Mouse (Mus musculus) left cerebral cortex, postnatal 36 days (tissue): ENCODE results near the gene Hjurp. TPM values are rescaled to one million over a fixed set of nuclear protein-coding genes. Genes with fewer than 3 reads are reported as not detected.
"Not testable (repeated sequence)": the region's sequence is repeated elsewhere in the genome, so short reads cannot be mapped to it uniquely, and the experiment has no call there.

Source experiments
- DNase-seq, 2 experiments: peaks; one replicate each; pipeline ENCODE4 v3.0.0; 2021 to 2022; ENCODE audit warnings: low spot score in 2 of 2, mixed read lengths in 1 of 2
- intact Hi-C: fragments of 180-260 bp; cut with DNase I; formaldehyde crosslinking; loops from one replicate; pipeline ENCODE4 v1.15.1; 2025
- total RNA-seq, 2 experiments: library from RNA; stranded (reverse); gene quantifications; 2 replicates each; pipeline ENCODE4 v1.2.3; 2021

The Hjurp gene
- total RNA-seq, 2 experiments from 2014 or later: 33.0 to 38.9 TPM

DNA sequence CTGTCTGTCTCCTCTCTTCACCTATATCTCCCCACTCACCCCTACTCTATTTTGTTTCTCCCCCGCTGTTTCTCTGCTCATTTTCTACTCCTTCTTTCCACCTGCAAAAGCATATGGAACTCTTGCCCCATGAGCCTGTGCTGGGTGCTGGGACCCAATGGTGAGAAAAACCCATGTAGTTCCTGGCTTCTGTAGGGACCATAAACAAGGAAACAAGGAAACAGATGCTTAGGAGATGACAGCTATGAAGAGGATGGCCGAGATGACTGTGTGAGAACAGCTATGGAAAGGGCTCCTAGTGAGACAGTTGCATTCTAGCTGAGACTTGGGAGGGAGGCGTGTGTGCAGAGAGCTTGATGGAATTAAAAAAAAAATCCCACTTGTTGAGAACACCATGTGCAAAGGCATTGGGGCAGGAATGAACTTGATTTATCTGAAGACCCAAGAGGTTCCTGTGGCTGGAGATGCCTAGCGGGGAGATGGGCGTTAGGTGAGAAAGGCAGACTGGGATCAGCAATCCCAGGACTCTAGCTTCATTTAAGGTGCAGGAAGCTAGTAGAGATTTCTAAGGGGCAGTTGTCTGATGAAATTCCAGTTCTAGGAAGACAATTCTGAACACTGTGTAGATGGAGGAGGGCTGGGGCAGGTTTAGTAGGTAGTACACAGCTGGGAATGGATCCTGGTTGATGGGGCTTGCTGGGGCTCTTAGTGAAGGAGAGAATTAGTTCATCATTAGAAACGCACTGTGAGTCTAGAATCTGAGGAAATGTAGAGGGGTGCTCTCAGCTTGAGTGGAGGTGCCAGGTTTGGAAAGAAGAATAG is 46.2 kb downstream of the Hjurp start:
- no peak for DNase-seq
- intact Hi-C loops: no loop called here

GRCm38 (mm10) chr1:88230421-88230820 is 47.0 kb downstream of the Hjurp start:
- no peak for DNase-seq
- intact Hi-C loops: no loop called here

DNA sequence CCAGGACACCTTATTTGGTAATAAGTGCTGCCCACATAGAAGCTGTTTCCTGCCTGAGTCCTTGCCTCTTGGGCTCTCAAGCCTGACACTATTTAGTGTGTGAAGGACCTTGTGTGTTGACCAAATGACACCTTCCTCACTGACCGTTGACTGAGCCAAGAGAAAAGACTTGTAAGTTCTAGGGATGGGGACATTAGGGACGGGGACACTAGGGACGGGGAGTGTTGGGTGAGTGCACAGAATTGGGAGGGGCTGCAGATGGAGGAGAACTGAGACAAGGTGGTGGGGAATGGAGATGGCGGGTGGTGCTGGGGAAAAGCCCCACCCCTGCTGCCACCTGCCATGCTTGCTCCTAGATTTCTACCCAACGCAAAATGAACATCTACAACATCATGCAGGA is 47.4 kb downstream of the Hjurp start:
- no peak for DNase-seq
- intact Hi-C loops: no loop called here

DNA sequence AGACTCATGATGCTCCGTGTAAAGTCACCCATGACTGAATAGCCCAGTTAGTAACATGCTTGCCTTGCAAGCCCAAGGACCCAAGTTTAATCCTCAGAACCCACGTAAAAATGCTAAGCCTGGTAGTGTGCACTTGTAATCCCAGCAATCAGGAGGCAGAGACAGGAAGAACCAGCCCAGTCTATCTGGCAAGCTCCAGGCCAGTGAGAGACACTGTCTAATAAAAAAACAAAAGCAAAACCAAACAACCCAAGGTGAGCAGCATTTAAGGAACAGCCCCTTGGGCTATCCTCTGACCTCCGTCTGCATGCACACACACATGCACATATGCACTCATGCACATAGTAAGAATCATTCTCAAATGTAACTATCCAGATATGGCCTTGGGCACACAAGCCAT is 47.9 kb downstream of the Hjurp start:
- intact Hi-C loops: no loop called here
- DNase-seq: no peak

- no peak for DNase-seq
- intact Hi-C loops: no loop called here
These were observed 49.3 kb downstream of the Hjurp start for GRCm38 (mm10) chr1:88228121-88228520.

DNA sequence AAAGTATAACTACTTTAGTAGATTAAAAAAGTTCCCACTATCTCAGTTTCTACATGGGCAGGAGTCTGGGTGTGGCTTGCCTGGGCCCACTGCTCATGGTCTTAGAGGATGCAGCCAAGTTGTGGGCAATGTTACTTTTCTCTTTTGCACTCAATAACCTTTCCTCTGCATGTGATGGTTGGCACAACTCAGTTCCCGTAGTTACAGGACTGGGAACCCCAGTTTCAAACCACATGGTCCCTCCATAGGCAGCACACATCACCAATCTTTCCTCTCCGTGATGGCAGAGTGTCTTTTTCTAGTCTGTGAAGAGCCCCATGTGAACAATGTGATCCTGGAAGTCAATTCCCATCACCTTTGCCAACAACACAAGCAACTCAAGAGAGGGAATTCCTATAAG is 50.0 kb downstream of the Hjurp start:
- no peak for DNase-seq
- intact Hi-C loops: no loop called here

GRCm38 (mm10) chr1:88226670-88227379 is 50.6 kb downstream of the Hjurp start, which contains the start of gene Mroh2a:
TSS of gene Mroh2a (plus strand) at chr1:88226986.
- no peak for DNase-seq
- intact Hi-C loops: no loop called here

DNA sequence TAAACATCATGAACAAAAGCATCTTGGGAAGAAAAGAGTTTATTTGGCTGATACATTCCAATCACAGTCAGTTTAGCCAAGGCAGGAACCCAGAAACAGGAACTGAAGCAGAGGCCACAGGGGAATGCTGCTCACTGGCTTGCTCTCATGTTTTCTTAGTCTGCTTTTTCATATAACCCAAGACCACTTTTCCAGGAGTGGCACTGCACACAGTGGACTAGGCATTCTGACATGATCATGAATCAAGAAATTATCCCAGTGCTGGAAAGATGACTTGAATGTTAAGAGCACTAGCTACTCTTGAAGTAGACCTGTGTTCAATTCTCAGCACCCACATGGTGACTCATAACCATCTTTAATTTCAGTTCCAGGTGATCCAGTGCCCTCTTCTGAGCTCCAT is 51.7 kb downstream of the Hjurp start:
- no peak for DNase-seq
- intact Hi-C loops: no loop called here

DNA sequence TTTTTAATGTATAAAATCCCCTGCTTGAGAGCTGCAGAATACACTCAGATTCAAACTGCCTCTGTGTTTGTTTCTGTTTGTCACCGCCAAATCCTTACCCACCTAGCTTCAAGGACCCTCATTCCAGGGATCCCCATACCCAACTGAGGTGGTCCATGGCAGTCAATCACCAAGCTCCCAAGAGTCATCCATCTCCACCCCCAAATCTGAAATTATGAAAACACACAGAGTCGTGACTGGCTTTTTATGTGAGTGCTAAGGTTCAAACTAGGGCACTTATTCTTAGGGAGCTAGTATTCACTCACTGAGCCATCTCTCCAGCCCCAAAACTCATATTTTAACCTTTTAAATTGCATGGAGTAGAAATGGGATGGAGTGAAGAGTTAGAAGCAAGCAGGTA is 52.1 kb downstream of the Hjurp start:
- intact Hi-C loops, DNase-seq: not testable (repeated sequence)

GRCm38 (mm10) chr1:88224029-88224776 is 53.2 kb downstream of the Hjurp start:
- intact Hi-C loops: loop anchor here (5.0 kb wide), 1 partner anchor 78 kb away; no protein-coding TSS in a partner anchor
- no peak for DNase-seq

DNA sequence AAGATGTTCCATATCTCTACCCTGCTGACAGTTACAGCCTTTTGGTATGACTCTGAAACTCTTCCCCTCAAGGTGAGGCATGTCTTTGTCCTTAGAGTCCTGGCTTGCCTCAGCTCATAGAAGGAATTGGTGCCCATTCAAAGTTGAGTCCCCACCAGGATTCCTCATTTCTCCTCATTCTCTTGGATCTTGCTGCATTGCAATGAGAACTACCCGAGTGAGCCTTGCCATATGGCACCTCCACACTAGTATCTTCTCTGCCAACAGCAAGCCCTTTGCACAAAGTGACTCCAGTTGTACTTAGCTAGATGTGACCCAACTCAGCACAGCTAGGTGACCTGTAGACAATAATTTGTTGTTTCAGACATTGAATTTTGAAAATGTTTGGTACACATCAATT is 53.8 kb downstream of the Hjurp start:
- intact Hi-C loops: loop anchor here (5.0 kb wide), 1 partner anchor 79 kb away; no protein-coding TSS in a partner anchor
- DNase-seq: peak in 1 of 2 experiments; percentile 4

DNA sequence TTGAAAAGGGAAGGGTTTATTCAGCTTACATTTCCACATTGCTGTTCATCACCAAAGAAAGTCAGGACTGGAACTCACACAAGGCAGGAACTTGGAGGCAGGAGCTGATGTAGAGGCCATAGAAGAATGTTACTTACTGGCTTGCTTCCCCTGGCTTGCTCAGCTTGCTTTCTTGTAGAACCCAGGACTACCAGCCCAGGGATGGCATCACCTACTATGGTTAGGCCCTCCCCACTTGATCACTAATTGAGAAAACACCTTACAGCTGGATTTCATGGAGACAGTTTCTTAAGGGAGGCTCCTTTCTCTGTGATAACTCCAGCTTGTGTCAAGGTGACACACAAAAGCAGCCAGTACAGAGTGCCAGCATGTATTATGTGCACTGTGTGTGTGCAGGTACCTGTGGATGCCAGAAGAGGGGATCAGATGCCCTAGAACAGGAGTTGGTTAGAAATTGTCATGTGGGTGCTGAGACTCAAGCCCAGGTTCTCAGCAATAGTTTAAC is 54.4 kb downstream of the Hjurp start:
- not testable (repeated sequence) for DNase-seq
- intact Hi-C loops: loop anchor here (5.0 kb wide), 1 partner anchor 79 kb away; no protein-coding TSS in a partner anchor

GRCm38 (mm10) chr1:88222216-88222615 is 55.2 kb downstream of the Hjurp start:
- no peak for DNase-seq
- intact Hi-C loops: loop anchor here (5.0 kb wide), 1 partner anchor 80 kb away; no protein-coding TSS in a partner anchor

GRCm38 (mm10) chr1:88220336-88220735 is 57.1 kb downstream of the Hjurp start:
- no peak for DNase-seq
- intact Hi-C loops: loop anchor here (5.0 kb wide), 1 partner anchor 82 kb away; no protein-coding TSS in a partner anchor

DNA sequence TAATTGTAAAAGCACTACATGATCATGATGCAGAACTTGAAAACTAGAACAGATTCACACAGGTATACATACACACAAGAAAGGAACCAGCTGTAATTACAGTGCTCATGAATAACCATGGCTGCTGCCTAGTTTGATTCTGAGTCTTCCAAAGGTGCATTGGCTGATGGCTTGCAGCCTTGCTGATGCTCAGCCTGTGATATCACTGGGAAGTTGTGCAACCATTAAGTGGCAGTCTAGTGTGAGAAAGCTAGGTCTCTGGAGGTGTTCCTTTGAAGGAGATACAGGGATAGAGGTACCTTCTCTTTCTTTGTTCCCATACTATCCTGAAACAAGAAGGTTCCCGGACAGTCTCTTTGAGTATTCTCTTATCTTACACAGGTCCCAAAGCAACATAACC is 58.4 kb downstream of the Hjurp start:
- intact Hi-C loops: no loop called here
- no peak for DNase-seq

- intact Hi-C loops: no loop called here
- no peak for DNase-seq
These were observed 58.8 kb downstream of the Hjurp start for GRCm38 (mm10) chr1:88218591-88218990.

DNA sequence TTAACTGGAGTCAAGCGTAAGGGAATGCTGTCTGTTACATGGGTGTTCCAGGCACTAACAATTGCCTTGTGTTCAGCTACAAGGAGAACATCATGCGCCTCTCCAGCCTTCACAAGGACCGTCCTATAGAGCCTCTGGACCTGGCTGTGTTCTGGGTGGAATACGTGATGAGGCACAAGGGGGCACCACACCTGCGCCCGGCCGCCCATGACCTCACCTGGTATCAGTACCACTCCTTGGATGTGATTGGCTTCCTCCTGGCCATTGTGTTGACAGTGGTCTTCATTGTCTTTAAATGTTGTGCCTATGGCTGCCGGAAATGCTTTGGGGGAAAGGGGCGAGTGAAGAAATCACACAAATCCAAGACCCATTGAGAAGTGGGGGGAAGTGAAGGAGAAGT is 59.4 kb downstream of the Hjurp start:
- no peak for DNase-seq
- intact Hi-C loops: no loop called here

DNA sequence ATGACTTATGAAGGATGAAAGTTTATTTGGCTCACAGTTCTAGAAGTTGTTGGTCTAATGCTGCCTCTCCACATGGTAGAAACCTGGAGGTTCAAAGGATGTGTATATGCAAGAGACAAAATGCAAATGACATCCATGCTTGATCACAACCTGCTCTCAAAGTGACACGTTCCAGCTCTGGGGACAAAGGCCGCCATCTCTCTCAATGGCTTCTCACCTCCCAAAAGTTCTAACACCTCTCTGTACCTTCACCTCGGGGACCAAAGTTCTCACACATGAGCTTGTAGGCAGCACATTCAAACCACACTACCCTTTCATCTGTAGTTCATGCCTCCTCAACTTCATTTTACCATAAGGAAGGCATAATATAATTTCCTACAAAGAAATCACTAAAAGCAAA is 59.9 kb downstream of the Hjurp start:
- intact Hi-C loops: no loop called here
- DNase-seq: no peak

- DNase-seq: no peak
- intact Hi-C loops: no loop called here
These were observed 60.3 kb downstream of the Hjurp start for GRCm38 (mm10) chr1:88217144-88217543.

DNA sequence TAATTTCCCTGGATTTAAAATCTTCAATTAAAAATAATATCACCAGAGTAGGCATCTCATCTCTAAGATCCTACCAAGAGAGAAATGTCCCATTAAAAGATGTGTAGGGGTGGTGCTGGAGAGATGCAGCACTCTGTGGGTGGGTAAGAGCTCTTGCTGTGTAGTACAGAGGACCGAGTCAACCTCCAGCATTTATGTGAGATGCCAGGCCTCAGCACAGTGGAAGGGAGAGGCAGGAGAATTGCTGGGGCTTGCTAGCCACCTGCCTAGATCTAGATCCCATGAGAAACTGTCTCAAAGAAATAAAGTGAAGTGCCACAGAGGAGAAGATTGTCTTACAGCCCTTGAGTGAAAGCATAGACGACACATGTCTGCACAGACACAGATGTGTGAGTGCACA is 60.9 kb downstream of the Hjurp start:
- DNase-seq: no peak
- intact Hi-C loops: no loop called here
